Mouse (Mus musculus): ENCODE data around the gene Prpf8. TPM values are rescaled to one million over a fixed set of nuclear protein-coding genes. Genes with fewer than 3 reads are reported as not detected.

Gene Prpf8
- polyA plus RNA-seq, 1 experiment from 2014 or later, result 54.8 TPM

- H3K4me2 ChIP-seq, result no peak overlapping the region
- H3K9me3 ChIP-seq, result no peaks in the 10 kb centered on the region
- no peaks in the 10 kb centered on the region for H3K4me1 ChIP-seq
- H3K27ac ChIP-seq, result no peak overlapping the region
- H3K27me3 ChIP-seq (replicated peaks), result no peaks in the 10 kb centered on the region
- no peak overlapping the region for H3K9ac ChIP-seq
- peaks cover 16% of the 10 kb centered on the region; the same call in 1 of the 2 replicates for H3K36me3 ChIP-seq (replicated peaks)
- no peak overlapping the region for H3K4me3 ChIP-seq
- no peak for ATAC-seq (replicated peaks)
- WGBS, result 81% methylated on average over 1 of the region's 1 CpGs
These were observed 71.5 kb downstream of the Prpf8 start for GRCm38 (mm10) chr11:75558101-75558500.

MicroRNAs within 50 kb of the gene (microRNA counts, 519-probe panel; counts per million panel counts)
- 4,035 counts per million, percentile 90 among the panel's probes with 10 or more counts for microRNA mmu-miR-22

Small RNA genes lying within 50 kb of the gene (microRNA-seq; reads per million reads assigned to microRNA genes)
- gene Mir22, result 4,020 reads per million, percentile 90 among the genes with 10 or more reads in this experiment
- gene Mir3971, result not detected

Other genes with a start within 250 kb of the Prpf8 start
- 49.1 and 49.6 TPM in 2 replicates for gene Rpa1, start 138.5 kb upstream of the Prpf8 start, polyA plus RNA-seq (2015; fragmentation: Nextera tagmentation; extraction: Ambion mirVana)
- 16.8 and 17.2 TPM in 2 replicates for gene Smyd4, start 138.4 kb upstream of the Prpf8 start, polyA plus RNA-seq (2015; fragmentation: Nextera tagmentation; extraction: Ambion mirVana)
- 29.8 and 42.7 TPM in 2 replicates for gene Serpinf1, start 64.1 kb upstream of the Prpf8 start, polyA plus RNA-seq (2015; fragmentation: Nextera tagmentation; extraction: Ambion mirVana)
- 0.37 TPM in 1 of 2 replicates, not detected in the other for gene Serpinf2, start 47.2 kb upstream of the Prpf8 start, polyA plus RNA-seq (2015; fragmentation: Nextera tagmentation; extraction: Ambion mirVana)
- gene Wdr81, start 32.1 kb upstream of the Prpf8 start, polyA plus RNA-seq (2015; fragmentation: Nextera tagmentation; extraction: Ambion mirVana), result 8.4 and 8.7 TPM in 2 replicates
- gene Tlcd2, start 25.1 kb upstream of the Prpf8 start, polyA plus RNA-seq (2015; fragmentation: Nextera tagmentation; extraction: Ambion mirVana), result 2.2 and 2.8 TPM in 2 replicates
- 1.9 and 2.0 TPM in 2 replicates for gene Rilp, start 23.3 kb downstream of the Prpf8 start, polyA plus RNA-seq (2015; fragmentation: Nextera tagmentation; extraction: Ambion mirVana)
- 4.6 and 5.2 TPM in 2 replicates for gene Scarf1, start 26.7 kb downstream of the Prpf8 start, polyA plus RNA-seq (2015; fragmentation: Nextera tagmentation; extraction: Ambion mirVana)
- gene Slc43a2, start 44.9 kb downstream of the Prpf8 start, polyA plus RNA-seq (2015; fragmentation: Nextera tagmentation; extraction: Ambion mirVana), result 17.7 and 20.2 TPM in 2 replicates
- 103 and 116 TPM in 2 replicates for gene Pitpna, start 101.3 kb downstream of the Prpf8 start, polyA plus RNA-seq (2015; fragmentation: Nextera tagmentation; extraction: Ambion mirVana)
- 45.1 and 47.0 TPM in 2 replicates for gene Inpp5k, start 144.2 kb downstream of the Prpf8 start, polyA plus RNA-seq (2015; fragmentation: Nextera tagmentation; extraction: Ambion mirVana)
- gene Myo1c, start 163.7 kb downstream of the Prpf8 start, polyA plus RNA-seq (2015; fragmentation: Nextera tagmentation; extraction: Ambion mirVana), result 9.4 and 9.8 TPM in 2 replicates
- 117 and 118 TPM in 2 replicates for gene Crk, start 192.4 kb downstream of the Prpf8 start, polyA plus RNA-seq (2015; fragmentation: Nextera tagmentation; extraction: Ambion mirVana)
- gene Ywhae, start 246.1 kb downstream of the Prpf8 start, polyA plus RNA-seq (2015; fragmentation: Nextera tagmentation; extraction: Ambion mirVana), result 1,262 and 1,349 TPM in 2 replicates